Mouse (Mus musculus) intestine, postnatal 0 days (tissue): ENCODE results near the gene Prmt1. TPM values are rescaled to one million over a fixed set of nuclear protein-coding genes. Genes with fewer than 3 reads are reported as not detected.

Experiments used
- ATAC-seq: fragments of 200-750 bp; cut with Nextera tagmentation; 2 replicates; pipeline ENCODE4 v1.8.0; 2017; ENCODE audit warnings: mild to moderate bottlenecking, moderate TSS enrichment, moderate library complexity
- H3K27ac ChIP-seq: fragments of 300-500 bp; sonication (generic); 2 replicates; pipeline ENCODE4 v1.5.1; 2014; ENCODE audit warnings: mild to moderate bottlenecking, low read depth, low read length, moderate library complexity
- H3K27me3 ChIP-seq: fragments of 300-500 bp; sonication (generic); replicated peaks from 2 replicates; pipeline ENCODE4 v1.6.1; 2014; ENCODE audit warnings: low read length, mixed read lengths; ENCODE audit not compliant: control insufficient read depth, insufficient read depth
- H3K36me3 ChIP-seq: fragments of 300-500 bp; sonication (generic); 2 replicates; pipeline ENCODE4 v1.6.1; 2014; ENCODE audit warnings: mild to moderate bottlenecking, moderate library complexity; ENCODE audit not compliant: control insufficient read depth, insufficient read depth
- H3K4me1 ChIP-seq: fragments of 300-500 bp; sonication (generic); replicated peaks from 2 replicates; pipeline ENCODE4 v1.6.1; 2014; ENCODE audit warnings: antibody characterized with exemption, low read length, mixed read lengths; ENCODE audit not compliant: control insufficient read depth, insufficient read depth
- H3K4me2 ChIP-seq: fragments of 300-500 bp; sonication (generic); replicated peaks from 2 replicates; pipeline ENCODE4 v1.6.1; 2014; ENCODE audit warnings: low read depth, mild to moderate bottlenecking, moderate library complexity
- H3K4me3 ChIP-seq: fragments of 300-500 bp; sonication (generic); 2 replicates; pipeline ENCODE4 v1.5.1; 2014; ENCODE audit warnings: low read depth, low read length
- H3K9ac ChIP-seq: fragments of 300-500 bp; sonication (generic); 2 replicates; pipeline ENCODE4 v1.6.1; 2014; ENCODE audit warnings: mild to moderate bottlenecking, low read depth, low read length
- H3K9me3 ChIP-seq: fragments of 300-500 bp; sonication (generic); 2 replicates; pipeline ENCODE4 v1.6.1; 2016; ENCODE audit warnings: mixed run types; ENCODE audit not compliant: control insufficient read depth
- CTCF ChIP-seq: sonication (generic); IDR thresholded peaks from 2 replicates; pipeline ENCODE4 v1.5.1; 2016; ENCODE audit warnings: low read depth, mild to moderate bottlenecking, control low read depth, antibody characterized with exemption, moderate library complexity
- WGBS: fragments of 180-500 bp; shearing (Covaris S2); extraction: QIAGEN DNeasy Blood & Tissue Kit; methylation state at CpG from one replicate; pipeline ENCODE4 v1.1.7; 2014; 5-methylcytosine and 5-hydroxymethylcytosine counted together
- microRNA-seq: library from miRNA; unstranded; fragments of <30 nt; microRNA quantifications from one replicate; pipeline ENCODE4, GENCODE M21; 2016
- polyA plus RNA-seq: library from polyadenylated mRNA; unstranded; fragments of >200 nt; fragmentation: Nextera tagmentation; extraction: Ambion mirVana; gene quantifications from 2 replicates; pipeline ENCODE4 v1.2.1, GENCODE M21; 2015

The Prmt1 gene
- polyA plus RNA-seq, 1 experiment from 2014 or later = 130 TPM

DNA sequence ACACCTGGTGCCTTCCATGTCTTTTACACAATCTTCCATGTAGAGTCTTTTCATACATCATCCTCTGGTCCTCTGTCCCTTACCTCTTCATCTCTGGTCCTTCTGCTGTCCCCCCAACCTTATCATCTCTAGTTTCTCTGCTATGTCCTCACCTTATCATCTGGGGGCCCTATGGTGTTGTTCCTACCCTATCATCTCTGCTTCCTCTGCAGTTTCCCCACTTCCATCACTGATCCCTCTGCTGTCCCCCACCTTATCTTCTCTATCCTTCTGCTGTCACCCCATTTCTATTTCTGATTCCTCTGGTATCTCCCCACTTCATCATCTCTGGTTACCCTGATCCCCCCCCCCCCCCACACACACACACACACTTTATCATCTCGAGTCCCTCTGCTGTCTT lies 57.8 kb downstream of the Prmt1 start:
- H3K4me1 ChIP-seq = peaks cover 10% of the 10 kb centered on the region; the same call in 1 of the 2 replicates
- peak overlapping the region; percentile 88 for H3K9ac ChIP-seq
- H3K4me3 ChIP-seq = peak overlapping the region; percentile 99
- no peak overlapping the region for H3K27ac ChIP-seq
- no peak for ATAC-seq
- H3K36me3 ChIP-seq = peaks cover 18% of the 10 kb centered on the region
- 0% methylated on average over 1 of the region's 1 CpGs for WGBS
- H3K27me3 ChIP-seq = no peaks in the 10 kb centered on the region
- peak overlapping the region; percentile 71 for H3K4me2 ChIP-seq
- TF ChIP-seq CTCF = no peak
- H3K9me3 ChIP-seq = no peaks in the 10 kb centered on the region

Small RNA genes within 50 kb of the gene (microRNA-seq; reads per million reads assigned to microRNA genes)
- not detected for gene Mir7054

Other genes with a start within 250 kb of the Prmt1 start
- 35.1 and 37.0 TPM in 2 replicates for gene Vrk3, start 238.2 kb downstream of the Prmt1 start, polyA plus RNA-seq
- gene Zfp473, start 235.5 kb downstream of the Prmt1 start, polyA plus RNA-seq = 0.24 and 0.26 TPM in 2 replicates
- 28.0 and 28.1 TPM in 2 replicates for gene Nup62, start 170.5 kb downstream of the Prmt1 start, polyA plus RNA-seq
- 0.82 and 0.89 TPM in 2 replicates for gene Il4i1, start 170.2 kb downstream of the Prmt1 start, polyA plus RNA-seq
- 6.5 and 6.6 TPM in 2 replicates for gene Atf5, start 169.9 kb downstream of the Prmt1 start, polyA plus RNA-seq
- 71.6 and 76.5 TPM in 2 replicates for gene Akt1s1, start 137.6 kb downstream of the Prmt1 start, polyA plus RNA-seq
- 47.4 and 48.5 TPM in 2 replicates for gene Tbc1d17, start 137.5 kb downstream of the Prmt1 start, polyA plus RNA-seq
- gene Pnkp, start 129.4 kb downstream of the Prmt1 start, polyA plus RNA-seq = 27.7 and 32.0 TPM in 2 replicates
- 112 and 114 TPM in 2 replicates for gene Ptov1, start 116.8 kb downstream of the Prmt1 start, polyA plus RNA-seq
- gene Med25, start 93.9 kb downstream of the Prmt1 start, polyA plus RNA-seq = 60.0 and 62.9 TPM in 2 replicates
- gene Fuz, start 90.5 kb downstream of the Prmt1 start, polyA plus RNA-seq = 11.1 and 12.1 TPM in 2 replicates
- 42.8 and 44.1 TPM in 2 replicates for gene Ap2a1, start 57.1 kb downstream of the Prmt1 start, polyA plus RNA-seq
- 0.13 TPM in 1 of 2 replicates, not detected in the other for gene Tsks, start 43.4 kb downstream of the Prmt1 start, polyA plus RNA-seq
- gene Cpt1c, start 11.7 kb downstream of the Prmt1 start, polyA plus RNA-seq = 3.5 and 4.5 TPM in 2 replicates
- 53.2 and 56.4 TPM in 2 replicates for gene Irf3, start 11.1 kb upstream of the Prmt1 start, polyA plus RNA-seq
- 18.3 and 19.6 TPM in 2 replicates for gene Bcl2l12, start 12.1 kb upstream of the Prmt1 start, polyA plus RNA-seq
- 21.7 and 22.6 TPM in 2 replicates for gene Scaf1, start 29.8 kb upstream of the Prmt1 start, polyA plus RNA-seq
- 94.6 and 100 TPM in 2 replicates for gene Rras, start 31.4 kb upstream of the Prmt1 start, polyA plus RNA-seq
- gene Prr12, start 66.3 kb upstream of the Prmt1 start, polyA plus RNA-seq = 2.4 and 2.6 TPM in 2 replicates
- gene Nosip, start 75.9 kb upstream of the Prmt1 start, polyA plus RNA-seq = 38.9 and 40.5 TPM in 2 replicates
- gene Prrg2, start 76.1 kb upstream of the Prmt1 start, polyA plus RNA-seq = 56.8 and 59.0 TPM in 2 replicates
- 81.8 and 85.6 TPM in 2 replicates for gene Rcn3, start 105.7 kb upstream of the Prmt1 start, polyA plus RNA-seq
- gene Fcgrt, start 117.3 kb upstream of the Prmt1 start, polyA plus RNA-seq = 2,929 and 3,267 TPM in 2 replicates
- 1,691 and 1,755 TPM in 2 replicates for gene Rps11, start 137.9 kb upstream of the Prmt1 start, polyA plus RNA-seq
- 1,616 and 1,752 TPM in 2 replicates for gene Rpl13a, start 142.2 kb upstream of the Prmt1 start, polyA plus RNA-seq
- gene Gm45713, start 149.7 kb upstream of the Prmt1 start, polyA plus RNA-seq = 0.70 and 0.82 TPM in 2 replicates
- 2.1 and 2.7 TPM in 2 replicates for gene Flt3l, start 149.9 kb upstream of the Prmt1 start, polyA plus RNA-seq
- 63.6 and 64.7 TPM in 2 replicates for gene Pih1d1, start 167.7 kb upstream of the Prmt1 start, polyA plus RNA-seq
- gene Aldh16a1, start 168.0 kb upstream of the Prmt1 start, polyA plus RNA-seq = 86.8 and 102 TPM in 2 replicates
- not detected in 2 replicates for gene Slc17a7, start 177.4 kb upstream of the Prmt1 start, polyA plus RNA-seq
- gene Gfy, start 193.0 kb upstream of the Prmt1 start, polyA plus RNA-seq = not detected in 2 replicates
- not detected in 2 replicates for gene Pth2, start 194.4 kb upstream of the Prmt1 start, polyA plus RNA-seq
- 0.07 TPM in 1 of 2 replicates, not detected in the other for gene Ccdc155, start 218.3 kb upstream of the Prmt1 start, polyA plus RNA-seq
- gene Dkkl1, start 225.6 kb upstream of the Prmt1 start, polyA plus RNA-seq = 0.47 and 0.55 TPM in 2 replicates
- 18.7 and 20.8 TPM in 2 replicates for gene Tead2, start 229.2 kb upstream of the Prmt1 start, polyA plus RNA-seq